Mouse (Mus musculus): ENCODE measurements around the gene Svop.

DNA sequence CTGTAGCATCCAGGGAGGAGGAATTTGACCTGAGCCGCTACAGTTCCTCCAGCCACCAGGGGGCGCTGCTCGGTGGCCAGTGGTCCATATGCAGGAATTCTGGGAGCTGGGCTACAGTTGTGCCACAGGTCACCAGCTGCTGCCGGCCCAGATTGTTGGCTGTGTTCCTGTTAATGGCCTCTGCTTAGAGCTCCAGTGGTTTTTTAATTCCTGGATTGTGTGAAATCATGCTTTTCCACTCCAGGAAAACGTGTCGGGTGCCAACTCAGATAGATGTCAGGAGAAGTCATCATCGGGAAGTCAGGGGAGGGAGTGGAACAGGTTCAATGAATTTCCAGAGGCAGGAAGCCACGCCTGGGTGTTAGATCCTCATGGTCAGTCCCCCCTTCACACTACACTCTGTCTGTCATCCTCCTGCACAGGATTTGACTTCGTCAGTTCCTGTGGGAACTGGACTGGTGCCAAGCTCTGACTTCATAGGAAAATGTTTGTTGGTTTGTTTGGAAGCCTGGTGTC lies 39.1 kb downstream of the Svop start:
- TF ChIP-seq GATA1 (IDR thresholded peaks at IDR 0.05; ENCODE audit: borderline replicate concordance, low read length) (no peak), FLI1 (IDR thresholded peaks at IDR 0.05; ENCODE audit: low read length) (no peak)
